Mouse (Mus musculus) layer of hippocampus, adult 2 months (tissue): ENCODE data around the gene Elf2. TPM values are rescaled to one million over a fixed set of nuclear protein-coding genes. Genes with fewer than 3 reads are reported as not detected.

Source experiments
- DNase-seq, 2 experiments: peaks; one replicate each; pipeline ENCODE4 v3.0.0; 2022; ENCODE audit warnings: low spot score in 2 of 2
- H3K27ac ChIP-seq: fragments of 200-600 bp; 2 replicates; pipeline ENCODE4 v1.8.1; 2022
- H3K4me3 ChIP-seq: fragments of 200-600 bp; 2 replicates; pipeline ENCODE4 v1.8.1; 2022; ENCODE audit warnings: mild to moderate bottlenecking
- CTCF ChIP-seq: fragments of 200-600 bp; conservative IDR thresholded peaks from 2 replicates; pipeline ENCODE4 v1.8.1; 2022; ENCODE audit warnings: antibody characterized with exemption, mild to moderate bottlenecking, moderate library complexity
- total RNA-seq, 2 experiments: library from RNA; stranded (reverse); gene quantifications; 2 replicates each; pipeline ENCODE4 v1.2.3; 2021

The Elf2 gene
- total RNA-seq, 2 experiments from 2014 or later: 54.6 to 54.9 TPM

DNA sequence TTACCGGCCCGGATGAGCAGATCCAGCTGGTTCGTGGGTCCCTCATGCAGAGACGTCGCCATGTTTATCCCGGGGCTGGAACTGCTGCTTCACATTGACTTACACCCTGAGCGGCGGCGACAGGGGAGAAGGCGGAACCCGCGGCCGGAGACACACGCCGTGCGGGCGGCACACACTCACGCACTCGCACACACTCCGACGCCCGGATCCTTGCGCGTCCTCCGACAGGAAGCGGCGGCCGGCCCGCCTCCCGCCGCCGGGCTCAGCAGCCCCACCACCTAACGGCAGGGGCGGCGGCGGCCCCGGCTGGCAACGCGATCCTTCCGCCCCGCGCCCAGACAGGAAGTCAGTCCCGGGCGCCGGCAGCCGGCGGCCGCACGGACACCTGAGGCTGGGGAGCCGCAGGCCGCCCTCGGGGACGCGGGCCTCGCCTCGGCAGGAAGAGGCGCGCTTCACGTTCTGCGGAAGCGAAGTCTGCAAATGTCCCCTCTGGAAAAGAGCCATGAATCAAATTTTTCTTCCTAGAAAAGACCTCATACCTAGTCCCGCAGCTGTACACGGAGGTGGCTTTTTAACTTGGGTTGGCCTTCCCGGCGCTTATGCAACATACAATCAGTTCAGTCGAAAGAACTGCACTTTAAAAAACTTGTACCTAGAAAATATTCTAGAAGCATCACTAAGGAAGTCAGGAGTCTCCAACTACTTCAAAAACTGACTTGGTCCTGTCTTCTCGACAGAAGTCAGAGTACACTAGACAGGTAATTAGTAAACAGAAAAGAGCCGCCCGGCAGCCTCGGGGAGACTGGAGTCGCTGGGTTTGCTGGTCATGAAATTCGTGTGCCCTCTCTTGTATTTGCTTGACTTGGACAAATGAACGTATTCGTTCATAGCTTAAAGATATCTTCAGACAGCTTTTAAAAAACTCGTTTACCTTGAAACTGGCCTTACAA is 63.0 kb downstream of the Elf2 start:
- peak overlapping the region; percentile 91 for H3K4me3 ChIP-seq
- H3K27ac ChIP-seq: peak overlapping the region; percentile 96
- DNase-seq: peak; percentile 79 to 84
- TF ChIP-seq CTCF: peak; percentile 42

DNA sequence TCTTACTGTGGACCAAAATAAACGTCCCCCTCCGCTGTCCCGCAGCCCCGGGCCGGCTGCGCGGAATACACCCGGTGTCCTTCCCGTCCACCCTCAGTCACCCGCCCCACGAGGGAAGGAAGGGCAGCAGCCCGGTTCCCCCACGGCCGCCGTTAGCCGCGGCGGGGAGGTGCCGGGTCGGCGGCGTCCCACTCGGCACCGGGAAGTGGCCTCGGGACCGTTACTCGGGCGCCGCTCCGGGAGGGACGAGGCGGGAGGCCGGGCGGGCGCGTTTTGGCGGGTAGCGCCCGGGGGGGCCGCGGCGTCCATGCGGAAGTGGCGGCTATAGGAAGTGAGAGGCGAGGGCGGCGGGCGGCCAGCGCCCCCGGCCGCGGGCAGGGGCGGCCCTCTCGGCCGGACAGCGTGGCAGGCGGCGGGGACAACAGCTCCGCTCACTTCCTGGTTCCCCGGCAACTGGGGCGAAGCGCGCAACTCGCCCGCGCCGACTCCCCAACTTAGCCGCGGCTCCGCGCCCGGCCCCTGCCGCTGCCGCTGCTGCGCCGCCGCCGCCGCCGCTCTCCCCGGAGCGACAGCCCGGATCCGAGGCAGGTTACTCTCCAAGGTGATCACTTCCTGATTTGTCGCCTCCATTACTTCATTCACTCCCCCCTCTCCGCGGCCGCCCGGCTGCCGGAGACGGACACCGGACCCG is 63.9 kb downstream of the Elf2 start:
- peak overlapping the region; percentile 91 for H3K4me3 ChIP-seq
- peak; percentile 32 to 34 for DNase-seq
- TF ChIP-seq CTCF: no peak
- peak overlapping the region; percentile 96 for H3K27ac ChIP-seq

DNA sequence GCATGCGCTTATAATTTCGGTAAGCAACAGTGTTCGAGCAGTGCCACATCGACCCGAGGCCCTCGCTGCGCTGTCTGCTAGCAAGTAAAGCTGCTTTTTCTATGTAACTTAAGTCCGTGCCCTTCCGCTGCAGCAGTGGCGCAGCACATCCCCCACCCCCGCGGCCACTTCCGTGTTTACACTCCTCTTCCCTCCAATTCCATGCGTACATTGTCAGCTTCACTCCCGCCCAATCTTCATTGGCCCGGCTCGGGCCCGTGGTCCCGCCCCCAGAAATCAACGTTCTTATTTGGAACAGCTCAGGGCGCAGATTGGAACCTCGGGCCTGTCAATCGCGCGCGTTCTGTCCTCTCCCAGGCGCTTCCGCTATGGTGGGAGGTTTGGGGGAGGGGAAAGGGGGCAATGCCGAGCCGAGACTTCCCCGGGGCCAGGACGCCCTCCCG is 64.5 kb downstream of the Elf2 start:
- H3K27ac ChIP-seq: peak overlapping the region; percentile 96
- no peak for TF ChIP-seq CTCF

DNA sequence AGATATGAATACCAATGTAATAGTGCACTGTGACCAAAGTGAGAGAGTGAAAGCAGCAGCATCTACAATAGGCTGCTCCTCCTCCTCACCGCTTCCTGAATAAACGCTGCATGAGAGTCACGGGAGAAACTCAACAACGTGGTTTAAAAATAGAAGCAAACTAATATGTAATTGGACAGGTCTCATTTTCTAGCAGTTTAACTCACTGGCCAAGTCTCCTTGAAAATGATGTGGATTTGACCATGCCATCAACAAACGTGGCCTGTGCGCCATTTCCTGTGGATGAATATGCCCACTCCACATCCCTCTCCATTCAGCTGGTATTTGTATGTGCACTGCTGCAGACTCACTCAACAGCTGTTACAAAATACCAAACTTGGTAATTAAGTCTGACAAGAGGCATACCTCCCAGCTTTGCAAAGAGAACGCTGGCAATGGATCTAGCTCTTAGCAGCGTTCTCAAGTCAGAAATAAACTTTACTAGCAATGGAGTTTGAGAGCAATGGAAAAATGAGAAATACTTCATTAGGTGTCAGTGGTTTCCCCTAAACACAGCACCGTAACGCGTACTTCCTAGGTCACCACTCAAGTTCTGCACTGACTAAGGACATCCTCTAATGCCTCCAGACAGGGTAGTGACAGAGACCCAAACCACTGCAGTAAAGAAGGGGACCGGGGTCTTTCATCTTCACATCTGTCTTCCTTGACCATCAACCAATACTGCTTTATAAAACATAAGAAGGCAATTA is 70.2 kb downstream of the Elf2 start:
- no peak for DNase-seq
- no peak overlapping the region for H3K4me3 ChIP-seq
- H3K27ac ChIP-seq: no peak overlapping the region
- TF ChIP-seq CTCF: no peak

More for the DNA sequence above, 64.5 kb downstream of the Elf2 start:
- peak overlapping the region; percentile 91 for H3K4me3 ChIP-seq
- DNase-seq: peak; percentile 96 to 99

DNA sequence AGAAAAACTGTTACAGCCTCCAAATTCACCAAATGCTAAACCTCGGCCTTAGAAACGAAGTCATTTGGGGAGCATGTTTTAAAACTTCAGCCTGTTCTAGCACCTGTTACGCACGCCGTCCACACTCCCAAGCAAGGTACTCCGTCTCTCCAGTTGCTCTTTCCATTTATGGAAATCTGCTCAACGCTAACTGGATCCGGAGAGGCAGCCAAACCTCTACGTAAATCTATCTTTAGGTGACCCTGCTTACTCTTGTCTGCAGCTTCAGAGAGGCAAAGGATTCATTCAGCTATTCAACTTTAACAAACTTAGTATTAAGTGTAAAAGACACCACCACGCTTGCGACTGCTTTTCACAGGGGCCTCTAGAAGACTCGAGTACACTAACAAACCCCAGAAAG is 72.0 kb downstream of the Elf2 start:
- Histone ChIP-seq H3K27ac (no peak overlapping the region), H3K4me3 (no peak overlapping the region)
- no peak for TF ChIP-seq CTCF
- DNase-seq: no peak

DNA sequence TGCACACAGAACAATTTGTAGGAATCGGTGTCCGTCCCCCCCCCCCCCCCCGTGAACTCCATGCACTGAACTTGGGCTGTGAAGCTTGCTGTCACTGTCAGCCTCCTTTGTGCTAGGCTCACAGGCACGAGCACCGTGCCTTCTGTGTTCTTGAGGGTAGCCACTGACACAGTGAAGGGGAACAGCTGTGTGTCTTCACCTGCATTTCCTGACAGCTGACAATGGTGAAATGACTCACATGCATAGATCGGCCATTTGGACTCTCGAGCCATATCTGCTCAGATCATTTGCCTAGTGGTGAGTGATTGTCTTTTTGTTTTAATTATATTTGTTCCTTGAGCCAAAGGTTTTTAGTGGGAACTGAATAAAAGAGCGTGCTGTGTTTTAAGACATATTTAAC is 77.5 kb downstream of the Elf2 start:
- no peak for DNase-seq
- Histone ChIP-seq H3K4me3 (no peak overlapping the region), H3K27ac (no peak overlapping the region)
- TF ChIP-seq CTCF: no peak

DNA sequence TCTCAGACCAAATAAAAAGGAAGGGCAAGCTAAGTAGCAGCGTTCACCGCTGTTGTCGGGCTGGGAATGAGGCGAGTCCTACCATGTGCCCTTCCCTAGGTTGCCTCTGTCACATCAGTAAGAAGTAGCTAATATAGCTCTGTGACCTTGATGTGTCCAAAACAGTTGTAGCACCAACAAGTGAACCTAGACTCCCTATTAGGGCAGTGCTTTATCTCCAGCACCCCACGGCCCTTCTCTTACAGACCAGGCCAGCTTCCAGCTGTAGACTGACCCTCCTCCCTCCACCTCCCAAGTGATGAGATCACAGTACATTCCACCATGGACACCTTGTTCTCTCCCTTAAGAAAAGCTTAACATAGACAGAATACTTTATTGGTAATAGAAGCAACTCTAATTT is 82.4 kb downstream of the Elf2 start:
- TF ChIP-seq CTCF: no peak
- no peak for DNase-seq

DNA sequence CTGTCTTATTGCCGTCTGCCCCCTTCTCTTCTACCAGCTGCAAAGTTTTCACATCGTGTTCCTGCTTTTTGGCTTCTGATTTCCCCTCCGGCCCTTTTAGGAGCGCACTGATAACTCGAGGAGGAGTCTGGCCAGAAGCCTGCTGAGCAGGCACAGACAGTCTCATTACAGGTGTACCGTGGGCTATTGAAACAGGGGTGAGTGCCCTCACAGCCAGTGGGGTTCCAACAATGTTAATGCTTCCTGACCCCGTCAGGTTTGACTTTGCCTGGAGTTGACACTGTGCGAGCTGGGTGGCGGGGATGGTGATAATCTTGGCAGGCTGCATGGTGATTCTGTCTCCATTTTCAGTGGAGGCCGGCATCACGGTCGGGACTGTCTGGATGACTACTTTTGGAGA is 84.0 kb downstream of the Elf2 start:
- TF ChIP-seq CTCF: no peak
- no peak for DNase-seq
- H3K27ac ChIP-seq: no peak overlapping the region
- no peak overlapping the region for H3K4me3 ChIP-seq

More for the DNA sequence above, 82.4 kb downstream of the Elf2 start:
- no peak overlapping the region for H3K4me3 ChIP-seq
- H3K27ac ChIP-seq: no peak overlapping the region

DNA sequence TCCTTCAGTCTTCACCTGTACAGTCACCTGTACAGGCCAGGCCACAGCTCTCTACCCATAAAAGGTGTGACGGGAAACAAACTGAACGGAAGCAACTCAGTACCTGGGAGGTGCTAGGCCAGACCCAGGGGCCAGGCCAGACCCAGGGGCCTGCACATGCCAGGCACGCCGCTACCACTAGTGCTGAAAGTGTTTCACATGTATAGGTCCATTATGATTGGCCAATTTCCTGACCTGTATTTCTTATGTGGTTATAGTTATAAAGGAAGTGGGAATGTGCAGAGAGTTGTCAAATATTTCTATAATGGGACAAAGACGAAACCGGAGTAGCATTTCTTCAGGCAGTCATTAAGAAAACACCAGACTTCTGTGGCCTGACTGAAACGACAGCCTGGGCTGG is 85.7 kb downstream of the Elf2 start:
- DNase-seq: no peak
- H3K27ac ChIP-seq: no peak overlapping the region
- H3K4me3 ChIP-seq: no peak overlapping the region
- no peak for TF ChIP-seq CTCF

DNA sequence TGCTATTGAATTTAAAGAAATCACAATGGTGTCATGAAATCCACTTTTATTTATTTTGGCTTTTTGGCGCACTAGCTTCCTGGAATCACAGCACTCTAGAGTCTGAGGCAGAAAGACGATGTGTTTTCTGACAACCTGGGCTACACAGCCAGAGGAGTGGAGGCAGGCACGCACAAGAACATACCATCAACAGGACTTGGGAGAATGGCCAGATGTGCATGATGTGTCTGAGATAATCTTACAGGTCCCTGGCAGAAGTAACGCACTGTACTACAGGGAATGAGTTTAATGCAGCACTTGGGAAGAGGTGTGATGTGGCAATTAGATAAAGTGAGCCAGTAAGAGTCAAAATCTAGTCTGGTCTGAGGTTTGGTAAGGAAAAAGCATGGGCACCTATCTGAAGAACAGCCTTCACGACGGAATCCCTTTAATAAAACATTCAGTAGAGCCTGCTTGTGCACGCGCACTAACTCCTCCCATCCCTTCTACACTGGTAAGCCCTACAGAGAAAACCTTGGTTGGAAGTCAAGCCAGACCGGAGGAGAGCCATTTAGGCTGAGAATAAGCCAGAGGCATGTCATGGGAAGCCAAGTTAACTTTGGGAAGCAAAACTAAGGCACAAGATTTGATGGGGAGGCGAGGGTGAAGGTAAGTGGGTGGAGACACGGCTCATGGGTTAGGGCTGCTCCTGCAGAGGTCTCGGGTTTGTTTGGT is 87.6 kb downstream of the Elf2 start:
- no peak for DNase-seq
- Histone ChIP-seq H3K27ac (no peak overlapping the region), H3K4me3 (no peak overlapping the region)
- TF ChIP-seq CTCF: no peak

DNA sequence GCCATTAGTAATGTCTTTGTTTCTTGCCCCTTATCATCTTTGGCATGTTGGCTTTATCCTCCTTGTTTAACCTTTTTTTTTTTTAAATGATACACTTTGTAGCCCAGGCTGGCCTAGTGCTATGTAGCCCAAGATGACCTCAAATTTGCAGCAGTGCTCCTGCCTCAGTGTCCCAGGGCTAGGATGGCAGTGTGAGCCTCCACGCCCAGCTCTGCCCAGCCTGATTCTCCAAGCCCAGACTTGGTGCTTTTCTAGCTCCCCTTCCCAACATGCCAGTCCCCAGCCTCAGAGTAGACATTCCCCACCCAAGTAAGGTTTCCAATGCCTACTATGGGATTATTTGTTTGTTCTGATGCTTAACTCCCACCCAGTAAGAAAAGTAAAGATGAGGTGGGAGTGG is 88.2 kb downstream of the Elf2 start:
- no peak for TF ChIP-seq CTCF
- DNase-seq: no peak
- H3K4me3 ChIP-seq: no peak overlapping the region

DNA sequence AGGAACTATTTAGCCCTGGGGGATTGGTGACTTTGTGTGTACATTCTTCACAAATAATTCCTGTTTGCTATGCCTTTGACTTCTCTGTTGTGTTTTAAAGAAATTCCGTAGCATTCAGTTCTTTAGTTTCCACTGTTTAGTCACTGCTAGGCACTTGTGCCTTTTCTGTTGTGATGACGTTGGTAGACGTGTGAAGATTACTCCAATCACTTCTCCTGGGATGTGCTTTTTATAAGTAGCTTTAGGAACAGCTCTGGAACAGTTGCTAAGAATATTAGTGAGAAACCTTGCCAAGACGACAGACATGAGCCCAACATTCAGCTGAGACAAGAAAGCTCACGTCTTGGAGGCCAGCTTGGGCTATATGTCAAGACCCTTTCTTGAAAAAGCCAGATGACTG is 89.4 kb downstream of the Elf2 start:
- TF ChIP-seq CTCF: no peak
- no peak for DNase-seq

More for the DNA sequence above, 88.2 kb downstream of the Elf2 start:
- no peak overlapping the region for H3K27ac ChIP-seq

More for the DNA sequence above, 89.4 kb downstream of the Elf2 start:
- no peak overlapping the region for H3K4me3 ChIP-seq
- H3K27ac ChIP-seq: no peak overlapping the region
